Mouse (Mus musculus) embryonic facial prominence, embryonic 12.5 days (tissue): ENCODE results near the gene Arhgap27. TPM values are rescaled to one million over a fixed set of nuclear protein-coding genes. Genes with fewer than 3 reads are reported as not detected.

ENCODE experiments used
- ATAC-seq: fragments of 200-750 bp; cut with Nextera tagmentation; 2 replicates; pipeline ENCODE4 v1.8.0; 2017; ENCODE audit not compliant: insufficient number of reproducible peaks, insufficient read depth, low FRiP score, low TSS enrichment
- H3K27ac ChIP-seq: fragments of 300-500 bp; sonication (generic); 2 replicates; pipeline ENCODE4 v1.5.1; 2016; ENCODE audit warnings: mild to moderate bottlenecking
- H3K27me3 ChIP-seq: fragments of 300-500 bp; sonication (generic); 2 replicates; pipeline ENCODE4 v1.6.1; 2016; ENCODE audit warnings: mild to moderate bottlenecking, moderate library complexity
- H3K36me3 ChIP-seq: fragments of 300-500 bp; sonication (generic); 2 replicates; pipeline ENCODE4 v1.6.1; 2016; ENCODE audit warnings: mild to moderate bottlenecking
- H3K4me1 ChIP-seq: fragments of 300-500 bp; sonication (generic); 2 replicates; pipeline ENCODE4 v1.6.1; 2016
- H3K4me2 ChIP-seq: fragments of 300-500 bp; sonication (generic); replicated peaks from 2 replicates; pipeline ENCODE4 v1.6.1; 2016; ENCODE audit warnings: mild to moderate bottlenecking, moderate library complexity
- H3K4me3 ChIP-seq: fragments of 300-500 bp; sonication (generic); 2 replicates; pipeline ENCODE4 v1.5.1; 2016; ENCODE audit warnings: mild to moderate bottlenecking
- H3K9ac ChIP-seq: fragments of 300-500 bp; sonication (generic); 2 replicates; pipeline ENCODE4 v1.6.1; 2016; ENCODE audit warnings: mild to moderate bottlenecking, moderate library complexity
- H3K9me3 ChIP-seq: fragments of 300-500 bp; sonication (generic); 2 replicates; pipeline ENCODE4 v1.6.1; 2016; ENCODE audit warnings: mild to moderate bottlenecking, moderate library complexity
- WGBS: fragments of 180-500 bp; shearing (Covaris S2); methylation state at CpG from one replicate; pipeline ENCODE4 v1.1.7; 2016; 5-methylcytosine and 5-hydroxymethylcytosine counted together
- polyA plus RNA-seq: library from polyadenylated mRNA; unstranded; fragments of >200 nt; fragmentation: Nextera tagmentation; extraction: Ambion mirVana; gene quantifications from 2 replicates; pipeline ENCODE4 v1.2.1, GENCODE M21; 2016

The Arhgap27 gene
- polyA plus RNA-seq, 1 experiment from 2014 or later = 7.2 TPM

GRCm38 (mm10) chr11:103352239-103352814 is 11.2 kb downstream of the Arhgap27 start:
- Histone ChIP-seq H3K27me3 (peaks cover 18% of the 10 kb centered on the region), H3K4me3 (no peak overlapping the region), H3K4me1 (peaks cover 18% of the 10 kb centered on the region), H3K27ac (no peak overlapping the region), H3K36me3 (no peaks in the 10 kb centered on the region), H3K4me2 (no peak overlapping the region), H3K9me3 (peaks cover 5% of the 10 kb centered on the region; the same call in 1 of the 2 replicates), H3K9ac (no peak overlapping the region)
- 82% methylated on average over 5 of the region's 5 CpGs for WGBS
- ATAC-seq = no peak

- Histone ChIP-seq H3K36me3 (no peaks in the 10 kb centered on the region), H3K4me3 (no peak overlapping the region), H3K27ac (no peak overlapping the region), H3K9me3 (peaks cover 5% of the 10 kb centered on the region; the same call in 1 of the 2 replicates), H3K9ac (no peak overlapping the region), H3K27me3 (0 out of 2 replicates have a peak, but pooled peaks cover 3% of the 10 kb centered on the region), H3K4me2 (no peak overlapping the region), H3K4me1 (peaks cover 12% of the 10 kb centered on the region)
- 91% methylated on average over 12 of the region's 12 CpGs for WGBS
- no peak for ATAC-seq
Measured at GRCm38 (mm10) chr11:103350711-103351315, 12.7 kb downstream of the Arhgap27 start.

- no peak overlapping the region for H3K9ac ChIP-seq
- H3K4me3 ChIP-seq = no peak overlapping the region
- ATAC-seq = no peak
- H3K4me1 ChIP-seq = 0 out of 2 replicates have a peak, but pooled peaks cover 2% of the 10 kb centered on the region
- H3K9me3 ChIP-seq = peaks cover 5% of the 10 kb centered on the region; the same call in 1 of the 2 replicates
- H3K27me3 ChIP-seq = no peaks in the 10 kb centered on the region
- no peak overlapping the region for H3K4me2 ChIP-seq
- WGBS = 89% methylated on average over 2 of the region's 2 CpGs
- no peaks in the 10 kb centered on the region for H3K36me3 ChIP-seq
- no peak overlapping the region for H3K27ac ChIP-seq
Measured at GRCm38 (mm10) chr11:103349699-103350098, 13.8 kb downstream of the Arhgap27 start.

GRCm38 (mm10) chr11:103346657-103347056 is 16.8 kb downstream of the Arhgap27 start:
- ATAC-seq = no peak
- Histone ChIP-seq H3K9ac (no peak overlapping the region), H3K27ac (0 out of 2 replicates have a peak overlapping the region, but pooled peaks have one; percentile 23), H3K9me3 (no peaks in the 10 kb centered on the region), H3K4me3 (no peak overlapping the region), H3K27me3 (no peaks in the 10 kb centered on the region), H3K4me1 (0 out of 2 replicates have a peak, but pooled peaks cover 2% of the 10 kb centered on the region), H3K4me2 (no peak overlapping the region), H3K36me3 (no peaks in the 10 kb centered on the region)
- WGBS = 66% methylated on average over 5 of the region's 5 CpGs

- Histone ChIP-seq H3K9ac (no peak overlapping the region), H3K27me3 (no peaks in the 10 kb centered on the region), H3K27ac (no peak overlapping the region), H3K4me3 (no peak overlapping the region), H3K4me1 (0 out of 2 replicates have a peak, but pooled peaks cover 2% of the 10 kb centered on the region), H3K9me3 (no peaks in the 10 kb centered on the region), H3K36me3 (no peaks in the 10 kb centered on the region), H3K4me2 (no peak overlapping the region)
- no peak for ATAC-seq
- 79% methylated on average over 7 of the region's 7 CpGs for WGBS
Measured at GRCm38 (mm10) chr11:103346236-103346635, 17.3 kb downstream of the Arhgap27 start.

- ATAC-seq = no peak
- H3K9me3 ChIP-seq = no peaks in the 10 kb centered on the region
- H3K4me2 ChIP-seq = no peak overlapping the region
- no peak overlapping the region for H3K9ac ChIP-seq
- H3K36me3 ChIP-seq = no peaks in the 10 kb centered on the region
- H3K27ac ChIP-seq = no peak overlapping the region
- H3K4me1 ChIP-seq = 0 out of 2 replicates have a peak, but pooled peaks cover 2% of the 10 kb centered on the region
- no peaks in the 10 kb centered on the region for H3K27me3 ChIP-seq
- WGBS = 82% methylated on average over 7 of the region's 7 CpGs
- no peak overlapping the region for H3K4me3 ChIP-seq
Measured at GRCm38 (mm10) chr11:103345408-103346091, 17.9 kb downstream of the Arhgap27 start.

GRCm38 (mm10) chr11:103344494-103345332 is 18.8 kb downstream of the Arhgap27 start:
- Histone ChIP-seq H3K4me3 (no peak overlapping the region), H3K27ac (no peak overlapping the region), H3K4me1 (peaks cover 7% of the 10 kb centered on the region; the same call in 1 of the 2 replicates), H3K9ac (no peak overlapping the region), H3K4me2 (no peak overlapping the region), H3K9me3 (no peaks in the 10 kb centered on the region), H3K36me3 (no peaks in the 10 kb centered on the region), H3K27me3 (no peaks in the 10 kb centered on the region)
- no peak for ATAC-seq
- WGBS = 71% methylated on average over 19 of the region's 19 CpGs

GRCm38 (mm10) chr11:103343881-103344280 is 19.6 kb downstream of the Arhgap27 start:
- Histone ChIP-seq H3K9ac (no peak overlapping the region), H3K4me3 (no peak overlapping the region), H3K4me2 (no peak overlapping the region), H3K27ac (no peak overlapping the region), H3K36me3 (no peaks in the 10 kb centered on the region), H3K4me1 (peaks cover 11% of the 10 kb centered on the region; the same call in 1 of the 2 replicates), H3K9me3 (no peaks in the 10 kb centered on the region), H3K27me3 (0 out of 2 replicates have a peak, but pooled peaks cover 3% of the 10 kb centered on the region)
- ATAC-seq = no peak
- 95% methylated on average over 1 of the region's 1 CpGs for WGBS

GRCm38 (mm10) chr11:103343063-103343462 is 20.4 kb downstream of the Arhgap27 start:
- H3K27ac ChIP-seq = no peak overlapping the region
- H3K9me3 ChIP-seq = no peaks in the 10 kb centered on the region
- H3K4me3 ChIP-seq = no peak overlapping the region
- H3K36me3 ChIP-seq = no peaks in the 10 kb centered on the region
- ATAC-seq = no peak
- WGBS = 82% methylated on average over 6 of the region's 6 CpGs
- no peak overlapping the region for H3K9ac ChIP-seq
- peaks cover 11% of the 10 kb centered on the region; the same call in 1 of the 2 replicates for H3K4me1 ChIP-seq
- H3K4me2 ChIP-seq = no peak overlapping the region
- H3K27me3 ChIP-seq = 0 out of 2 replicates have a peak, but pooled peaks cover 3% of the 10 kb centered on the region

- Histone ChIP-seq H3K27me3 (0 out of 2 replicates have a peak, but pooled peaks cover 3% of the 10 kb centered on the region), H3K36me3 (no peaks in the 10 kb centered on the region), H3K27ac (no peak overlapping the region), H3K4me1 (peaks cover 9% of the 10 kb centered on the region; the same call in 1 of the 2 replicates), H3K9me3 (no peaks in the 10 kb centered on the region), H3K4me3 (no peak overlapping the region), H3K4me2 (no peak overlapping the region), H3K9ac (no peak overlapping the region)
- WGBS = 50% methylated on average over 7 of the region's 7 CpGs
- no peak for ATAC-seq
Measured at GRCm38 (mm10) chr11:103340677-103341076, 22.8 kb downstream of the Arhgap27 start.

- Histone ChIP-seq H3K36me3 (no peaks in the 10 kb centered on the region), H3K4me3 (0 out of 2 replicates have a peak overlapping the region, but pooled peaks have one; percentile 12), H3K9me3 (no peaks in the 10 kb centered on the region), H3K4me2 (peak overlapping the region; percentile 40), H3K27me3 (peaks cover 5% of the 10 kb centered on the region), H3K4me1 (peaks cover 9% of the 10 kb centered on the region; the same call in 1 of the 2 replicates), H3K9ac (no peak overlapping the region), H3K27ac (no peak overlapping the region)
- ATAC-seq = no peak
- 74% methylated on average over 19 of the region's 19 CpGs for WGBS
Measured at GRCm38 (mm10) chr11:103340130-103340529, 23.4 kb downstream of the Arhgap27 start.
